Mouse (Mus musculus) neural tube, embryonic 15.5 days (tissue): ENCODE measurements around the gene Slc22a8. TPM values are rescaled to one million over a fixed set of nuclear protein-coding genes. Genes with fewer than 3 reads are reported as not detected.

Experiments
- ATAC-seq: fragments of 200-750 bp; cut with Nextera tagmentation; 2 replicates; pipeline ENCODE4 v1.8.0; 2017; ENCODE audit warnings: mild to moderate bottlenecking, moderate TSS enrichment, moderate library complexity; ENCODE audit not compliant: low FRiP score
- H3K27ac ChIP-seq: fragments of 300-500 bp; sonication (generic); replicated peaks from 2 replicates; pipeline ENCODE4 v1.5.1; 2015; ENCODE audit warnings: mild to moderate bottlenecking, inconsistent platforms
- H3K27me3 ChIP-seq: fragments of 300-500 bp; sonication (generic); replicated peaks from 2 replicates; pipeline ENCODE4 v1.6.1; 2015; ENCODE audit warnings: inconsistent platforms
- H3K36me3 ChIP-seq: fragments of 300-500 bp; sonication (generic); 2 replicates; pipeline ENCODE4 v1.6.1; 2015; ENCODE audit warnings: inconsistent platforms
- H3K4me1 ChIP-seq: fragments of 300-500 bp; sonication (generic); 2 replicates; pipeline ENCODE4 v1.6.1; 2015; ENCODE audit warnings: inconsistent platforms
- H3K4me2 ChIP-seq: fragments of 300-500 bp; sonication (generic); 2 replicates; pipeline ENCODE4 v1.6.1; 2015; ENCODE audit warnings: inconsistent platforms, mild to moderate bottlenecking, moderate library complexity
- H3K4me3 ChIP-seq: fragments of 300-500 bp; sonication (generic); replicated peaks from 2 replicates; pipeline ENCODE4 v1.5.1; 2015; ENCODE audit warnings: mild to moderate bottlenecking, inconsistent platforms
- H3K9ac ChIP-seq: fragments of 300-500 bp; sonication (generic); replicated peaks from 2 replicates; pipeline ENCODE4 v1.6.1; 2015; ENCODE audit warnings: mild to moderate bottlenecking, inconsistent platforms
- H3K9me3 ChIP-seq: fragments of 300-500 bp; sonication (generic); replicated peaks from 2 replicates; pipeline ENCODE4 v1.6.1; 2016; ENCODE audit warnings: inconsistent platforms
- WGBS: fragments of 180-500 bp; shearing (Covaris S2); methylation state at CpG from one replicate; pipeline ENCODE4 v1.1.7; 2015; ENCODE audit warnings: mixed read lengths; 5-methylcytosine and 5-hydroxymethylcytosine counted together
- polyA plus RNA-seq: library from polyadenylated mRNA; unstranded; fragments of >200 nt; fragmentation: Nextera tagmentation; extraction: Ambion mirVana; gene quantifications from 2 replicates; pipeline ENCODE4 v1.2.1, GENCODE M21; 2015

Gene Slc22a8
- polyA plus RNA-seq, 1 experiment from 2014 or later: 9.1 TPM

GRCm38 (mm10) chr19:8632029-8632428 lies 41.0 kb downstream of the Slc22a8 start:
- Histone ChIP-seq H3K27ac (no peak overlapping the region), H3K36me3 (no peaks in the 10 kb centered on the region), H3K9ac (no peak overlapping the region), H3K4me2 (no peak overlapping the region), H3K4me1 (no peaks in the 10 kb centered on the region), H3K9me3 (no peaks in the 10 kb centered on the region), H3K4me3 (no peak overlapping the region), H3K27me3 (no peaks in the 10 kb centered on the region)
- 86% methylated on average over 1 of the region's 1 CpGs for WGBS
- ATAC-seq: no peak

DNA sequence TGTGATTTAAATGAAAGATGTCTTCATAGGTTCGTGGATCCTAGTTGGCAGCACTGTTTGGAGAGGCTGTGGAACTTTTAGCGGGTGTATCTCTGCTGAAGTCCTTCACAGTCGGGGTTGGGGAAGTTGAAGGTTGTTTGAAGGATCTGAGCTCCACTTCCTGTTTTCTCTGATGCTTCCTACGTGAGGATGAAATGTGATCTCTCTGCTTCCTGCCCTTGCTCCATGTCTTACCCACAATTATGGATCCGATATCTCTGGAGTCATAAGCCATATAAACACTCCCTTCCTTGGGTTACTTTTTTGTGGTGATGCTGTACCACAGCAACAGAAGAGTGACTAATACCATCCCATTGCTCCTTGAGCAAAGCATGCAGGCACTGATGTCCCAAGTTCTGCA lies 51.0 kb downstream of the Slc22a8 start:
- no peak overlapping the region for H3K4me2 ChIP-seq
- 72% methylated on average over 5 of the region's 5 CpGs for WGBS
- H3K9me3 ChIP-seq: no peaks in the 10 kb centered on the region
- 0 out of 2 replicates have a peak, but pooled peaks cover 3% of the 10 kb centered on the region for H3K4me1 ChIP-seq
- H3K36me3 ChIP-seq: no peaks in the 10 kb centered on the region
- no peak for ATAC-seq
- no peaks in the 10 kb centered on the region for H3K27me3 ChIP-seq
- H3K4me3 ChIP-seq: no peak overlapping the region
- no peak overlapping the region for H3K9ac ChIP-seq
- H3K27ac ChIP-seq: no peak overlapping the region

DNA sequence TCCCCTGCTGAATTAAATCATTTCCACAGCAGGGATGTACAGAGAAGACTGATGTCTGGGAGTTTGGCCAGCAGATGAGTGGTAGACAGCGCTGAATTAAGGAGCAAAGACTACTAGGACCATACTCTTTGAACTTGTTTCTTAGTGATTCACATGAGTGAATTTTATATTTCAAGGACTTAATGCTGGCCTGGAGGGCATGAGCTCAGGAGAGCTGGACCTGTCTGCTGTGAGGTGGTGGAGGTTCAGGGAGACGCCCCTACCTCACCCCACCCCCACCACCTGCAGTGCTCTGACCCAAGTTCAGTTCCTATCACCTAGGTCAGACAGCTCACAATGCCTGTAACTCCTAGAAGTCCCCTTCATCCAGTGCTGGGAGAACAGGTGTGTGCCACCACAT lies 55.3 kb downstream of the Slc22a8 start:
- H3K27me3 ChIP-seq: no peaks in the 10 kb centered on the region
- no peak overlapping the region for H3K4me2 ChIP-seq
- WGBS: 75% methylated on average over 2 of the region's 2 CpGs
- 0 out of 2 replicates have a peak, but pooled peaks cover 3% of the 10 kb centered on the region for H3K4me1 ChIP-seq
- ATAC-seq: no peak
- no peak overlapping the region for H3K9ac ChIP-seq
- H3K9me3 ChIP-seq: no peaks in the 10 kb centered on the region
- H3K27ac ChIP-seq: no peak overlapping the region
- H3K4me3 ChIP-seq: no peak overlapping the region
- no peaks in the 10 kb centered on the region for H3K36me3 ChIP-seq

GRCm38 (mm10) chr19:8655833-8656232 lies 64.8 kb downstream of the Slc22a8 start:
- Histone ChIP-seq H3K27ac (no peak overlapping the region), H3K4me1 (no peaks in the 10 kb centered on the region), H3K36me3 (no peaks in the 10 kb centered on the region), H3K9me3 (no peaks in the 10 kb centered on the region), H3K4me3 (no peak overlapping the region), H3K27me3 (no peaks in the 10 kb centered on the region), H3K9ac (no peak overlapping the region), H3K4me2 (no peak overlapping the region)
- no peak for ATAC-seq

GRCm38 (mm10) chr19:8656341-8656740 lies 65.3 kb downstream of the Slc22a8 start:
- Histone ChIP-seq H3K27me3 (no peaks in the 10 kb centered on the region), H3K9ac (no peak overlapping the region), H3K9me3 (no peaks in the 10 kb centered on the region), H3K4me3 (no peak overlapping the region), H3K4me2 (no peak overlapping the region), H3K27ac (no peak overlapping the region), H3K4me1 (no peaks in the 10 kb centered on the region), H3K36me3 (no peaks in the 10 kb centered on the region)
- ATAC-seq: no peak
- 79% methylated on average over 4 of the region's 4 CpGs for WGBS

Other genes with a start within 250 kb of the Slc22a8 start
- gene Slc22a30, start 186.1 kb upstream of the Slc22a8 start, polyA plus RNA-seq: not detected in 2 replicates
- gene Slc22a6, start 26.8 kb downstream of the Slc22a8 start, polyA plus RNA-seq: 0.82 and 1.8 TPM in 2 replicates
- gene Chrm1, start 72.5 kb downstream of the Slc22a8 start, polyA plus RNA-seq: 0.35 and 0.70 TPM in 2 replicates
- 158 and 159 TPM in 2 replicates for gene Slc3a2, start 132.1 kb downstream of the Slc22a8 start, polyA plus RNA-seq
- 91.0 and 95.2 TPM in 2 replicates for gene Wdr74, start 144.6 kb downstream of the Slc22a8 start, polyA plus RNA-seq
- gene 1700092M07Rik, start 149.5 kb downstream of the Slc22a8 start, polyA plus RNA-seq: 1.5 and 2.2 TPM in 2 replicates
- 124 and 127 TPM in 2 replicates for gene Stx5a, start 150.2 kb downstream of the Slc22a8 start, polyA plus RNA-seq
- 127 and 140 TPM in 2 replicates for gene Nxf1, start 165.8 kb downstream of the Slc22a8 start, polyA plus RNA-seq
- gene Tmem223, start 179.7 kb downstream of the Slc22a8 start, polyA plus RNA-seq: 218 and 235 TPM in 2 replicates
- 28.2 and 46.3 TPM in 2 replicates for gene Tmem179b, start 183.2 kb downstream of the Slc22a8 start, polyA plus RNA-seq
- gene Taf6l, start 195.2 kb downstream of the Slc22a8 start, polyA plus RNA-seq: 28.5 and 29.4 TPM in 2 replicates
- 143 and 147 TPM in 2 replicates for gene Polr2g, start 207.3 kb downstream of the Slc22a8 start, polyA plus RNA-seq
- gene Zbtb3, start 211.3 kb downstream of the Slc22a8 start, polyA plus RNA-seq: 6.5 TPM in 2 replicates
- 54.2 and 57.3 TPM in 2 replicates for gene Ttc9c, start 228.1 kb downstream of the Slc22a8 start, polyA plus RNA-seq
- gene Hnrnpul2, start 228.8 kb downstream of the Slc22a8 start, polyA plus RNA-seq: 5.1 and 5.9 TPM in 2 replicates
- gene AC129217.1, start 238.5 kb downstream of the Slc22a8 start, polyA plus RNA-seq: not detected in 2 replicates
- gene Bscl2, start 246.2 kb downstream of the Slc22a8 start, polyA plus RNA-seq: 107 and 110 TPM in 2 replicates
- gene Gng3, start 247.9 kb downstream of the Slc22a8 start, polyA plus RNA-seq: 414 and 512 TPM in 2 replicates